Mouse (Mus musculus) spleen, postnatal 36 days (tissue): ENCODE results near the gene Kif3c.
A peak's percentile ranks its signal among the peaks of the same experiment; 100 is the strongest.
"Not testable (repeated sequence)": the region's sequence is repeated elsewhere in the genome, so short reads cannot be mapped to it uniquely, and the experiment has no call there.

ENCODE experiments used
- DNase-seq, 2 experiments: peaks; one replicate each; pipeline ENCODE4 v3.0.0; 2022; ENCODE audit warnings: low spot score in 2 of 2, mixed read lengths in 1 of 2

The Kif3c gene

GRCm38 (mm10) chr12:3368771-3369170 is 3.8 kb downstream of the Kif3c start:
- DNase-seq = no peak

- no peak for DNase-seq
Measured at GRCm38 (mm10) chr12:3370979-3371925, 6.3 kb downstream of the Kif3c start.

GRCm38 (mm10) chr12:3371991-3372390 is 7.1 kb downstream of the Kif3c start:
- DNase-seq = no peak

- no peak for DNase-seq
Measured at GRCm38 (mm10) chr12:3373566-3373965, 8.6 kb downstream of the Kif3c start.

- no peak for DNase-seq
Measured at GRCm38 (mm10) chr12:3374552-3374951, 9.6 kb downstream of the Kif3c start.

- DNase-seq = no peak
Measured at GRCm38 (mm10) chr12:3377190-3377589, 12.3 kb downstream of the Kif3c start.

- no peak for DNase-seq
Measured at GRCm38 (mm10) chr12:3377755-3378154, 12.8 kb downstream of the Kif3c start.

GRCm38 (mm10) chr12:3384860-3385259 is 19.9 kb downstream of the Kif3c start:
- DNase-seq = no peak

GRCm38 (mm10) chr12:3385271-3385670 is 20.3 kb downstream of the Kif3c start:
- DNase-seq = no peak

- DNase-seq = no peak
Measured at GRCm38 (mm10) chr12:3385940-3386339, 21.0 kb downstream of the Kif3c start.

- DNase-seq = no peak
Measured at GRCm38 (mm10) chr12:3387891-3388290, 23.0 kb downstream of the Kif3c start.

- no peak for DNase-seq
Measured at GRCm38 (mm10) chr12:3389394-3389793, 24.5 kb downstream of the Kif3c start.

GRCm38 (mm10) chr12:3390071-3390470 is 25.1 kb downstream of the Kif3c start:
- DNase-seq = no peak

GRCm38 (mm10) chr12:3390577-3391262 is 25.8 kb downstream of the Kif3c start:
- DNase-seq = peak; percentile 56 to 59

GRCm38 (mm10) chr12:3391276-3391675 is 26.3 kb downstream of the Kif3c start:
- no peak for DNase-seq

GRCm38 (mm10) chr12:3393140-3393539 is 28.2 kb downstream of the Kif3c start:
- no peak for DNase-seq

- no peak for DNase-seq
Measured at GRCm38 (mm10) chr12:3396931-3397330, 32.0 kb downstream of the Kif3c start.

GRCm38 (mm10) chr12:3405662-3406061 is 40.7 kb downstream of the Kif3c start:
- not testable (repeated sequence) for DNase-seq

- no peak for DNase-seq
Measured at GRCm38 (mm10) chr12:3406585-3406984, 41.7 kb downstream of the Kif3c start.

- no peak for DNase-seq
Measured at GRCm38 (mm10) chr12:3414956-3415355, 50.0 kb downstream of the Kif3c start.

- DNase-seq = no peak
Measured at GRCm38 (mm10) chr12:3418761-3419160, 53.8 kb downstream of the Kif3c start.

GRCm38 (mm10) chr12:3420519-3420918 is 55.6 kb downstream of the Kif3c start:
- no peak for DNase-seq

- DNase-seq = no peak
Measured at GRCm38 (mm10) chr12:3422786-3423185, 57.9 kb downstream of the Kif3c start.
